Mouse (Mus musculus) macrophage (primary cell): ENCODE results near the gene Id2. TPM values are rescaled to one million over a fixed set of nuclear protein-coding genes. Genes with fewer than 3 reads are reported as not detected.

Source experiments
- H3K27ac ChIP-seq: fragments of 350-480 bp; formaldehyde crosslinking; 2 replicates; pipeline ENCODE4 v1.9.0; 2021
- H3K36me3 ChIP-seq: fragments of 350-480 bp; formaldehyde crosslinking; 2 replicates; pipeline ENCODE4 v1.9.0; 2021; ENCODE audit errors: inconsistent target
- H3K4me3 ChIP-seq: fragments of 350-480 bp; formaldehyde crosslinking; 2 replicates; pipeline ENCODE4 v1.9.0; 2021; ENCODE audit errors: inconsistent target
- H3K79me2 ChIP-seq: fragments of 350-480 bp; formaldehyde crosslinking; 2 replicates; pipeline ENCODE4 v1.9.0; 2021; ENCODE audit errors: inconsistent target
- WGBS: methylation state at CpG from one replicate; pipeline ENCODE4 v1.1.7; 2026; ENCODE audit warnings: inconsistent platforms; ENCODE audit not compliant: missing documents; 5-methylcytosine and 5-hydroxymethylcytosine counted together
- polyA plus RNA-seq: library from polyadenylated mRNA; stranded (reverse); fragments of 250-400 nt; gene quantifications from 3 replicates; pipeline ENCODE4 v1.2.4, GENCODE M21; 2018; ENCODE audit warnings: inconsistent platforms

Id2 gene
- polyA plus RNA-seq, 1 experiment from 2014 or later, result 232 TPM

DNA sequence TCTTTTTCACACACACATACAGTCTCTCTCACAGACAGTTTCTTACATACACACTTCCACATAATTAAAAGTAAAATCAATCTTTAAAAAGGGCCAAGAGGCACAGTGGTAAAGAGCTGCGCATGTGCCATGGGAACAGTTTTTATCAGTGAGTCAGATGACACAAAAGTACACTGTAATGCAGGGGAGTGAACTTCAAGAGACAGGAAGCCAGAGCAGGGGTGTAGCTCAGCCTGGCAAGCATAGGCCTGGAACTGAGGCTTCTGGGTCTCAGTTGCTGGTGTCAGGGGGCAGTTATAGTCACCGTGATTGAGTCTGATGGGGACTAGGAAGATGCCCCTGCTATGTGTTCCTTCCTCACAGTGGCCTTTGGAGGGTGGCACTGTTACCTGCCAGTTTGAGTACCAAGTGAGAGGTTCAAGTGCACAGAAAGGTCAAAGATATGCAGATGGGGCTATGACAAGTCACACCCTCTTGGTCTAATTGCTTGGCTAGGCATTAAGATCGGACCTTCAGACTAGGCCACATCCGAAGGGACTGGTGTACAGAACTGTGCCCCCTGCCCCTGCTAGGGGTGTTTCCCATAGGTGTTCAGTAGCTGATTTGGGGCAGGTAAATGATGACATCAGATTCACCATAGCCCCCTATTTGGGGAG lies 21.0 kb upstream of the Id2 start:
- WGBS, result 76% methylated on average over 4 of the region's 4 CpGs
- Histone ChIP-seq H3K79me2 (no peaks in the 10 kb centered on the region), H3K36me3 (no peaks in the 10 kb centered on the region), H3K27ac (no peak overlapping the region), H3K4me3 (no peak overlapping the region)

DNA sequence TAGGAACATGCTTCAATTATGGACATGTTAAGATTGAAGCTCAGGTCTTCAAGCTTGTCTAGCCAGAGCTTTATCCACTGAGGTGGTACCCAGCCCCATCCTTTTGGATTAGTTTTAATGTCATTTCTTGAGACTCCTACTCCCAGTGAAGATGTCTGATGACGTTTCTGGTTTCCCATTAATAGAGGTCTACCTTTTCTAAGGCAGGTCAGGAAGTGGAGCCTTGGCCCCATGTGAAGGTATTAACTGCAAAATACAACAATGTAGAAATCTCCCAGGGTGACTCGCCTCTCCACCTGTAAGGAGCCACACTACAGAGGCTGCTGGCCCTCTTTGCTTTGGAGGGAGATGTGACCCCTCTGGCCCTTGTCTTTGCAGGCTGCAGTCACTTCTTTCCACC lies 19.2 kb upstream of the Id2 start:
- WGBS, result 97% methylated on average over 2 of the region's 2 CpGs
- no peaks in the 10 kb centered on the region for H3K36me3 ChIP-seq
- H3K79me2 ChIP-seq, result no peaks in the 10 kb centered on the region
- no peak overlapping the region for H3K4me3 ChIP-seq
- H3K27ac ChIP-seq, result no peak overlapping the region

DNA sequence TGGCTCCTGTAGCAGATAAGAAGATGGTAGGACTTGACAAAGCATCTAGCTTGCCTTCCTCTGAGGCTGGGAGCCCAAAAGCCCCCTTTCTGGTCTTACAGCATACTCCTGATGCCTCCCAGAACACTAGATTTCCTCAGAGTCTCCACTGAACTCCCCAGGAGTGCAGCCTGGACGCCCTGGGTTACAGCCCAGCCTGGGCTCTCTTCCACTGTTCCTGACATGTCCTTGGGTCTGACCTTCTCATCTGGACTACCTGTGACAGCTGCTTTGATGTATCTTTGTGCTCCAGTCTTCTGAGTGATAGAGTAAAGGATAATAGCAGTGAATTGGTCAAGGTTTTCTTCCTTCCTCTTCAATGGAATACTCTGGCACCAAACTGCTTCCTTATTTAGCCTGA lies 17.5 kb upstream of the Id2 start:
- Histone ChIP-seq H3K27ac (no peak overlapping the region), H3K36me3 (no peaks in the 10 kb centered on the region), H3K79me2 (no peaks in the 10 kb centered on the region), H3K4me3 (no peak overlapping the region)
- WGBS, result 100% methylated on average over 1 of the region's 1 CpGs

DNA sequence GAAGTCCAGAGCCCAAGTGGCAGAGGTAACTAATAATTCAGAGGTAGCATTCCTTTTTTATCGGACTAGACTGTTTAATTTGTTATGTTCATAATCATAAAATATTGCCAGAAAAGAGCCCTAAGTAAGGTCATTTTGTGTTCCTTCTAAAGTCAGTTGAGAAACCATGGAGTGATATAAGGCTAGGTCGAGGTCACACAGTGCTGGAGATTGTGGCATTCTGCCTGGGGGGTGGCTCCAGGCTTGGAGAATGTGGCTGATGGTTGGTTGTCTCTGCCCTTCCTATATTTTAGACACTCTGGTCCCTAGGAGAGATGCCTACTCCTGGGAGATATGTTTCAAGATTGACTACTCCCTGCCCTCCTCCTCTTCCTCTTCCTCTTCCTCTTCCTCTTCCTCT lies 16.4 kb upstream of the Id2 start:
- no peaks in the 10 kb centered on the region for H3K36me3 ChIP-seq
- no peaks in the 10 kb centered on the region for H3K79me2 ChIP-seq
- H3K4me3 ChIP-seq, result no peak overlapping the region
- 96% methylated on average over 2 of the region's 2 CpGs for WGBS
- no peak overlapping the region for H3K27ac ChIP-seq

DNA sequence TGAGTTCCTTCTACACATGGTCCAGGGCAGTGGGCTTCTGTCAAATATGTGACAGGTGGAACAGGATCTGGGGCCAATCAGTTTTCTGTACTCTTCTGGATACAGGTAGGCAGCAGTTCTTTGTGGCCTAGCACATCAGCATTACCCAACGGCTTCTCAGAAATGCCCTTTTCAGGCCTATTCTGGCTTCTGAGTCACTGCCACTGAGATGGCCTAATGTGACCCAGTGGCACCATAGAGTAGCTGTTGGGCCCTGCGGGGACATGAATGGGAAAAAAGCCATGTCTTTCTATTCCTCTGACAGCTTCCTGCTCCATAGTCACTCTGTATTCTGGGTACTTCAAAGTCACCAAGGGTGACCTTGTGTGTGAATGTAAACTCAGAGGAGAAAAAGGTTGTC lies 15.9 kb upstream of the Id2 start:
- no peak overlapping the region for H3K27ac ChIP-seq
- H3K79me2 ChIP-seq, result no peaks in the 10 kb centered on the region
- no peaks in the 10 kb centered on the region for H3K36me3 ChIP-seq
- no peak overlapping the region for H3K4me3 ChIP-seq
- WGBS, result 98% methylated on average over 2 of the region's 2 CpGs

DNA sequence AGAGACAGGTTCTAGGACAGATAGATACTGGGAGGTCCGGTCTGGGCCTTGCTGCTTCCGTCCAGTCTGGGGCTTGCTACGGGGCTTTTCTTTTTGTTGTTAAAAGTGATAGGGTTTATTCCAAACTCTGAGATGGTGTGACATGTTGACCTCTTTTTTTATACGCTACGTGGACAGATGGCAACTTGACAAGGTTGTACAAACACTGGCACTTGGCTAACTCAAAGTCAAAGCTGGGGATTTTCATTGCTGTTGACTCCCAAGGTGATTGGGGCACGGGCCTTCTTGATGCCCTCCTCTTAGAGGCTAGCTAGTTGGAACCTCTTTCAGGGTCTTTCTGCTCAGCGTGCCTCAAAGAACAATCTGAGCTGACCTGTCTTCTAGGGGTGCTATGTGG lies 13.7 kb upstream of the Id2 start:
- 96% methylated on average over 7 of the region's 7 CpGs for WGBS
- Histone ChIP-seq H3K79me2 (no peaks in the 10 kb centered on the region), H3K36me3 (no peaks in the 10 kb centered on the region), H3K4me3 (no peak overlapping the region), H3K27ac (no peak overlapping the region)

DNA sequence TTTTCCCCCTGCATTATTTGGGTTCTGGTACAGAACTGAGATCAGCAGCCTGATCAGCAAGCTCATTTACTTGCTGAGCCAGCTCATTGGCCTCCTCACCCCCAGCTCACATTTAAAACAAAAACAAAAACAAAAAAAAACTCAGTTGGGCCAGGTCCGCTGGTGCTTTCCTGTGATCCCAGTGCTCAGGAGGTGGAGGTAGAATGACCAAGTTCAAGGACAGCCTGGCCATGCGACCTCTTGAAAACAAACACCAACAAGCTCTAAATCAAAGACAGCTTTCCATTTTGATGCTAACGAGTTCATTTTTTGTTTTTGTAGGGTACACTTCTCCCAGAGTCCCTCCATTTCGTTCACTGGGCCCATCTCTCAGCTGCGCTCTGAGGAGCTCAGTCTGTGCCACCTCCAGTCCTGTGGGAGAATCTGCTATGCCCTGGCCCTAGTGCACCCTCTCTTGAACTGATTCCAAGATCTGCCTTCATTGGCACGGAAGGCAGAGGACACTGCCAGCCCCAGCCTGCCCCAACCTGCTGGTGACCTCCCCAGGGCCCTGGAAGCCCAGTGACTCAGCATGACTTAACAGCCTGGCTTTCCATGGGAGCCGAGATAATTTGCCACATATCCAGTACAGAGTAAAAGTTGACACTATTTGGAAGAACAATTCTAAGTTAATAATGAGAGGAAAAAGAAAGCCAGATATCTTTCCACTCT lies 13.2 kb upstream of the Id2 start:
- Histone ChIP-seq H3K36me3 (no peaks in the 10 kb centered on the region), H3K79me2 (no peaks in the 10 kb centered on the region), H3K27ac (no peak overlapping the region), H3K4me3 (no peak overlapping the region)
- 70% methylated on average over 7 of the region's 7 CpGs for WGBS

DNA sequence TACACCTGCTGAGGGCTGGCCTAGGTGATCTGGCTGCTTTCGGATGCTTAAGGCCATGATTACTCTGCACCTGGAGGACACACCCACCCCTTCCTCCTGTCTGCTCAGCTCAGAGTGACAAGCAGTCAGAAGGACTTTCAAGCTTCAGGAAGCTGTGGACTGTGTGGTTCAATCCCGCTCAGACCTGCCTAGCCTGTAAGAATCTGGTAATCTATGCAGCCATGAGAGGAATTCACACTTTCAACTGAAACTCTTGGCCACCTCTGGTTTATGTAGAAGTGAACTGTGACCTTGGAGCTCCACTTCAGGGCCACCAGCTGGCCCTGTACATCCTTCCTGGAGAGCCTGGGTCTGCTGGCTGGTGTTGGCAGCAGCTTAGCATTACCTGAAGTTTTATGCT lies 11.9 kb upstream of the Id2 start:
- Histone ChIP-seq H3K27ac (no peak overlapping the region), H3K79me2 (no peaks in the 10 kb centered on the region), H3K36me3 (no peaks in the 10 kb centered on the region), H3K4me3 (no peak overlapping the region)
- 65% methylated on average over 2 of the region's 2 CpGs for WGBS

DNA sequence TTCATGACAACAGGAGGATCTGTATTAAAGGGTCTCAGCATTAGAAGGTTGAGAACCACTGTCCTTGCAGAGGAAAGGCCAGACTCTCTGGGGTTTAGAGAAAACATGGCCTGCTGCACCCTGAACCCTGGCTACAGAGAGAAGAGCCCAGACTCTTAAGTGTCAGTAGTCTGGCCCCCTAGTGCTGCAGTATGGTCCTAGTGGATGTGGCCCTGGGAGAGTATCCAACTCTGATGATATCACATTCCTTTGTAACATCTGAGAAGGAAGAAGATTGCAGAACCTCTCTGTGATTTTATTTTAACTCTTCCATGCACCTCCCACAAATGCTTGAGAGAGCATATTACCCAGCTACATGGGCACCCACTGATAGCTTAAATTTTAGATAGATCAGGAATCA lies 7.6 kb upstream of the Id2 start:
- Histone ChIP-seq H3K4me3 (no peak overlapping the region), H3K79me2 (no peaks in the 10 kb centered on the region), H3K36me3 (no peaks in the 10 kb centered on the region)

DNA sequence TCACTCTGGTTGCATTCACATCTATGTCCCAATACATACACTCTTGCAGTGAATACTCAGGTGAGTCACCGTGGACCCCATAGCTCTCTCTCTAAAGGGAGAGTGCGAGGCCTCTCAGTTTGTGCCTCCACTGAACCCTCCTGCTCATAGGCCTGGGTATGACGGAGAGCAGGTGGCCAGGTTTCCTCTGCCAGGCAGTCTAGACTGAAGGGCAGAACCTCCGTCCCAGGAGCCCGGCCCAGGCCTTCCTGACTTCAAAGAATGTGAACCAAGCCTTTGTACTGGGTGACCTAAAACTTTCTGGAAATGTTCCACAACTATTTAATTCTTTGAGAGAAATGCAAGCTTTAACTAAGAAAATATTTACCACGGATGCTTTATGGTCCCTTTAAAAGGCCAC lies 7.0 kb upstream of the Id2 start:
- 94% methylated on average over 6 of the region's 6 CpGs for WGBS

More for the DNA sequence above, 7.6 kb upstream of the Id2 start:
- no peak overlapping the region for H3K27ac ChIP-seq

DNA sequence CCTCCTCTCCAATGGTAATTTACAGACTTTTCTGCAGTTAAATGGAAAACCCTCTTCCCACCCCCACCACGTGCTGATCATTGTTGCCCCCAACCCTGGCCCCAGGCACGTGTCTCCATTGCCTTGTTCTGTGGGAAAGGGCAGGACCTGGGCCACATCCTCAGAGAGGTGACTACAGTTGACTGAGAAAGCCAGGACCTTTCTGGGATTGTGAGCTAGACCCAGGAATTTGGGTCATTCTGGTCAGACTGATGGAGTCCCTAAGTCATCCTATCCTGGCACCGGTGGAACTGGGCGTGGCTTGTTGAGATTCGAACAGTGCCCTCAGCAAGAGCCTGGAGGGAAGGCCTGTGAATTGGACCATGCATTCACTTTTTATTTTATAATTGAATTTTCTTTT lies 4.4 kb upstream of the Id2 start:
- Histone ChIP-seq H3K79me2 (peaks cover 4% of the 10 kb centered on the region; the same call in 1 of the 2 replicates), H3K36me3 (no peaks in the 10 kb centered on the region), H3K27ac (no peak overlapping the region), H3K4me3 (no peak overlapping the region)
- 34% methylated on average over 5 of the region's 5 CpGs for whole genome bisulfite sequencing

More for the DNA sequence above, 7.0 kb upstream of the Id2 start:
- no peak overlapping the region for H3K27ac ChIP-seq
- H3K4me3 ChIP-seq, result no peak overlapping the region
- no peaks in the 10 kb centered on the region for H3K79me2 ChIP-seq
- H3K36me3 ChIP-seq, result no peaks in the 10 kb centered on the region

DNA sequence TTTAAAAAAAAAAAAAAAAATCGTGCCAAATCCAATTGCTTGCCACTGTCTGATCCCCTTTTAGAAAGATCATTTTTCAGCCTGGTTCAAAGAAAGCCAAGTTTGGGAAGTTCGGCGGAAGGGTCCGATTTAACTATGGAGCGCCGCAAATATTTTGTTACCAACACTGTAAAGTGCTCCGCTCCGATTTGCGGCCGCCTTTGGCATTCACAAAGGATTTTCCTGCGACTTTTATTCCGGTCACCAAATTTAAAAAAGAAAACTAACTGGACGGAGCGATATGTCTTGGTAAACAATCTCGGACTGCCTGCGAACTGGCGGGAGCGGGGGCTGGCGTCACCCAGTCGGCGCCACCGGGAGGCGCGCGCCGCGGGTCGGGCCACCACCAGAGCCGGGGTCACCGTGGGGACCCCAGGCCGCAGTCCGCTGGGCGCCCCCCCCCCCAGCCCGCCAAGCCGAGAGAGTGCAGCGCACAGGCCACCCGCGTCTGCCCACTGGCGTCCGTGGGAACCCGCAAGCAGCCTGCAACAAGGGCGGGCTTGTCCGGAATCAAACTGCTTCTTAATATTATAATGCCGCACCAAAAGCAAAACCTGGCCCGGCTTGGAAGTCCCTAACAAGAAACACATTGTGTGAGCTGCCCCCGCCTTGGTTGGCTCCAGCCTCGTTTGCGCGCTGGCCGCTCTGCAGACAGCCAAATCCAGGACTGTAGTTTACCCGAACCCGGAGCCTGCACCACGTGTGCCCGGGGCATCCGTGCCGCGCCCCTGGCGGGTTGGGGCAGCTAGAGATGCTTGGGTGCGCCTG lies 3.7 kb upstream of the Id2 start:
- 1% methylated on average over 59 of the region's 59 CpGs for WGBS
- peak overlapping the region; percentile 78 for H3K27ac ChIP-seq
- H3K4me3 ChIP-seq, result peak overlapping the region; percentile 53

DNA sequence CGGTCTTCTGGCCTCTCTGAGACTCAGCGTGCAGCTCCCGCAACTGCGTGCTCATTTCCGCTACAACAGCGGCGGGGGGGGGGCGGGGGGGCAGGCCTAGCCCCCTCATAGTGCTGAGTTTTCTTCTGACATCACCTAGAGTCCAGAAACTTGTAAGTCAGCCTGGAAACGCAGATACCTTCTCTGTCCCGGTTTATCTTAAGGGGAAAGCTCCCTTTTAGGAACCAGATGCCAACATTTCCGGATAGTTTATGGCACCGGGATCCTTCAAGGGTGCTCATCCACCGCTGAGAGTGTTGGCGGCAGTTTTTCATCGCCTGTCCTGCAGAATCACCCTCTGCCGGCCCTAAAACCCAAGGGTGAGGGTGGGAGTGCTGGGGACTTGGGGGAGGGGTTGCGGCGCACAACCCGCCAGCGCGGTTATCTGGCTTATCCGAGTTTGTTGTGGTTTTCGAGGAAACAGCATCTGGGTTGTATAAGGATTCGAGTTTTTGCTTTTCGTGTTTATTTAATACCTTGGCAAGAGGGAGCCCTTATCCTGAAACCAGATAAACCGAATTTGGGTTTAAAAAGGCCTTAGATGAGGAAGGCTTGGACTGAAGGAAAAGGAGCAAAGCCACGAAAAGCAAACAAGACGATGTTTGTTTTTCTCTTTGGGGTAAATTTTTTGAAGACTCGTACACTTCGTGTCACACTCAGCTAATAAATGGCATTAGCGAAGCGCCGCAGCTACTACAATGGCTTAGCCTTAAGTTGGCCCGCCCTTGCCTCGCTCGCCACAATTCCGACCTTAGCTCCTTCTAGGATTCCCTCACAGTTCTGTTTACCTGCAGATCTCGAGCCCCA lies 2.8 kb upstream of the Id2 start:
- Histone ChIP-seq H3K79me2 (peaks cover 15% of the 10 kb centered on the region), H3K4me3 (peak overlapping the region; percentile 53), H3K36me3 (no peaks in the 10 kb centered on the region), H3K27ac (peak overlapping the region; percentile 78)
- 2% methylated on average over 34 of the region's 38 CpGs for WGBS

More for the DNA sequence above, 3.7 kb upstream of the Id2 start:
- H3K79me2 ChIP-seq, result peaks cover 7% of the 10 kb centered on the region
- H3K36me3 ChIP-seq, result no peaks in the 10 kb centered on the region

DNA sequence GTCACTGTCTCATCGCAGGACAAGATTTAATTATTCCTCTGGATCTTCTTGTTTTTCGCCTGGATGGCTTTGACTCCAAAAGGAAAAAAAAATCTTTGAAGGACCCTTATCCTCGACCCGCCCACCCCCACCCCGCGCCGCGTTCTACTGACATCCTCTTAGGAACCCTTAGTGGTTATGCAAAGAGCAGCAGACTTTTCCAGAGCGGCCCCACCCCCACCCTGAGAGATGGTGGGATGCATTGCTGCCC lies 2.3 kb upstream of the Id2 start:
- WGBS, result 0% methylated on average over 9 of the region's 9 CpGs
- H3K79me2 ChIP-seq, result peaks cover 20% of the 10 kb centered on the region
- H3K4me3 ChIP-seq, result peak overlapping the region; percentile 53
- peak overlapping the region; percentile 78 for H3K27ac ChIP-seq
- H3K36me3 ChIP-seq, result no peaks in the 10 kb centered on the region
